Mouse (Mus musculus) limb, embryonic 14.5 days (tissue): ENCODE measurements at regions not wholly inside any gene's neighbourhood (a gene's known extent, or its start where the extent isn't known, plus 50 kb on each side); places are given as distances from the start of the nearest gene placed in this dataset.

ENCODE experiments used
- ATAC-seq: fragments of 200-750 bp; cut with Nextera tagmentation; 2 replicates; pipeline ENCODE4 v1.8.0; 2017; ENCODE audit warnings: low read depth, moderate number of reproducible peaks, moderate TSS enrichment; ENCODE audit not compliant: low FRiP score
- DNase-seq: peaks from one replicate; pipeline ENCODE4 v3.0.0-alpha.2; 2015; ENCODE audit warnings: low spot score
- H3K27ac ChIP-seq: fragments of 300-500 bp; sonication (generic); replicated peaks from 2 replicates; pipeline ENCODE4 v1.5.1; 2014; ENCODE audit warnings: low read depth, mild to moderate bottlenecking, low read length, moderate library complexity, mixed read lengths
- H3K27me3 ChIP-seq: fragments of 300-500 bp; sonication (generic); 2 replicates; pipeline ENCODE4 v1.6.1; 2014; ENCODE audit warnings: low read length, mixed read lengths; ENCODE audit not compliant: control insufficient read depth, insufficient read depth
- H3K36me3 ChIP-seq: fragments of 300-500 bp; sonication (generic); 2 replicates; pipeline ENCODE4 v1.6.1; 2014; ENCODE audit warnings: mild to moderate bottlenecking, low read length, moderate library complexity, mixed read lengths; ENCODE audit not compliant: control insufficient read depth, insufficient read depth
- H3K4me1 ChIP-seq: fragments of 300-500 bp; sonication (generic); 2 replicates; pipeline ENCODE4 v1.6.1; 2014; ENCODE audit warnings: antibody characterized with exemption, low read length, mixed read lengths; ENCODE audit not compliant: control insufficient read depth, insufficient read depth
- H3K4me2 ChIP-seq: fragments of 300-500 bp; sonication (generic); replicated peaks from 2 replicates; pipeline ENCODE4 v1.6.1; 2014; ENCODE audit warnings: low read depth, mild to moderate bottlenecking, low read length, moderate library complexity; ENCODE audit not compliant: severe bottlenecking
- H3K4me3 ChIP-seq: fragments of 300-500 bp; sonication (generic); replicated peaks from 2 replicates; pipeline ENCODE4 v1.5.1; 2014; ENCODE audit warnings: low read length
- H3K9ac ChIP-seq: fragments of 300-500 bp; sonication (generic); 2 replicates; pipeline ENCODE4 v1.6.1; 2014; ENCODE audit warnings: mild to moderate bottlenecking, low read depth, low read length, moderate library complexity; ENCODE audit not compliant: severe bottlenecking
- H3K9me3 ChIP-seq: fragments of 300-500 bp; sonication (generic); 2 replicates; pipeline ENCODE4 v1.6.1; 2016; ENCODE audit warnings: low read length; ENCODE audit not compliant: control insufficient read depth
- POLR2A ChIP-seq: fragments of 200-500 bp; IDR thresholded peaks from 2 replicates; pipeline ENCODE4 v1.8.0; 2012; ENCODE audit warnings: inconsistent platforms, mild to moderate bottlenecking, moderate library complexity, borderline replicate concordance; ENCODE audit not compliant: insufficient read depth, insufficient read length; ENCODE audit errors: extremely low read depth
- whole genome bisulfite sequencing: fragments of 180-500 bp; shearing (Covaris S2); extraction: QIAGEN DNeasy Blood & Tissue Kit; methylation state at CpG from one replicate; pipeline ENCODE4 v1.1.7; 2014; 5-methylcytosine and 5-hydroxymethylcytosine counted together

DNA sequence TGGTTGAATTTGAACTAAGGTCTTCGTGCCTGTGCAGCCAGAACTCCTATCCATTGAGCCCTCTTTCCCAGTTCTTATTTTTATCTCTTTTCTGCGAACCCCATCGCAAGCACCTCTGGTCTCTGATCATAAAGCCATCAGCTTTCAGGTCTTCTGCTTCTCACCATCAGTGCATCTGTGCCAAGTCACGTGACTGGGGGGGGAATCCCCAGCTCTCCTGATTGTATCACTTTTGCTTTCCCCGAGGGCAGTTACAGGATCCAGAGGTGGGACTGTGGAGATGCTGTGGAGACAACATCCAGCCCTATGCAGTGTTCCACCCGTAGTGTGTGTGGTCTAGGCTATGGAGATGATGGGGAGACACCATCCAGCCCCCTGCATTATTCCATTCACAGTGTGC is 272.6 kb upstream of the Tgfbr2 start:
- no peak for DNase-seq
- H3K27ac ChIP-seq: no peak overlapping the region
- no peak for TF ChIP-seq POLR2A
- no peaks in the 10 kb centered on the region for H3K36me3 ChIP-seq
- WGBS: 79% methylated on average over 6 of the region's 6 CpGs
- H3K9me3 ChIP-seq: no peaks in the 10 kb centered on the region
- H3K4me2 ChIP-seq: no peak overlapping the region
- H3K9ac ChIP-seq: no peak overlapping the region
- H3K4me1 ChIP-seq: no peaks in the 10 kb centered on the region
- no peak for ATAC-seq
- no peaks in the 10 kb centered on the region for H3K27me3 ChIP-seq
- H3K4me3 ChIP-seq: no peak overlapping the region

DNA sequence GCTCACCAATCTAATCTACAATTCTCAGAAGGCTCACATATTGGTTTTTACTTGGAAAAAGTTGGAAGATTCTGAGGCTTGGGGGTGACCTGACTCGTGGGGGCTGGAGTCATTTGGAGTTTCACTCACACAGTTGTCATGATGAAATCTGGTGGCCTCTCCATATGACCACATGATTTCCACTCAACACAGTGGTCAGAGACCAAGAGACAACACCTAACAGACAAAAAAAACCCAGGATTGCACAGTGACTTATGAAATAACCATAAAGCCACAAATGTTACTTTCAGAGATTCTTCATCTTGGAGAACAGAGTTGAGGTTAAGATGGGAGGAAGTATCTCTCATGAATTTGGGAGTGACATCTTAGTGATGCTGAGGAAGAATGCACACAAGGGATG is 263.4 kb upstream of the Tgfbr2 start:
- Histone ChIP-seq H3K27me3 (no peaks in the 10 kb centered on the region), H3K4me2 (no peak overlapping the region), H3K4me3 (no peak overlapping the region), H3K27ac (no peak overlapping the region), H3K9me3 (0 out of 2 replicates have a peak, but pooled peaks cover 4% of the 10 kb centered on the region), H3K9ac (no peak overlapping the region), H3K4me1 (no peaks in the 10 kb centered on the region), H3K36me3 (no peaks in the 10 kb centered on the region)
- WGBS: 83% methylated on average over 1 of the region's 1 CpGs
- no peak for TF ChIP-seq POLR2A
- ATAC-seq (no peak), DNase-seq (no peak)

DNA sequence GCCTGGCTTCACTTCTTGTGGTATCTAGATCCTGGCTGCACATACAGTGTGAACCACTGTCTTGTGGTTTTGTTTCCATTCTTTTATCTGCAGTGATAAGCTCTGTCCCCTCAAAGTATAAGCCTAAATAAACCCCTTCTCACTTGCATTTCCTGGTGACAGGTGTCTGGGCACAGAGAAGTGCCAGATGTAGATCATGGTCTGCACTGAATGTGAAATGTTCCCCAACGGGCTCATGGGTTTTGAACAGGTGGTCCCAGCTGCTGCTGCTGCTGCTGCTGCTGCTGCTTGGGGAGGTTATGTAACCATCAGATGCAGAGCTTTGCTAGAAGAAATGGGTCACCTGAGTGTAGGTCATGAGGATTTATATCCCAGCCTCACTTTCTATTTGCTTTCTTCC is 259.3 kb upstream of the Tgfbr2 start:
- Histone ChIP-seq H3K27ac (no peak overlapping the region), H3K4me2 (no peak overlapping the region), H3K4me3 (no peak overlapping the region), H3K4me1 (no peaks in the 10 kb centered on the region), H3K27me3 (no peaks in the 10 kb centered on the region), H3K9me3 (0 out of 2 replicates have a peak, but pooled peaks cover 4% of the 10 kb centered on the region), H3K9ac (no peak overlapping the region), H3K36me3 (no peaks in the 10 kb centered on the region)
- DNase-seq (no peak), ATAC-seq (no peak)
- 50% methylated on average over 1 of the region's 1 CpGs for WGBS
- TF ChIP-seq POLR2A: no peak

DNA sequence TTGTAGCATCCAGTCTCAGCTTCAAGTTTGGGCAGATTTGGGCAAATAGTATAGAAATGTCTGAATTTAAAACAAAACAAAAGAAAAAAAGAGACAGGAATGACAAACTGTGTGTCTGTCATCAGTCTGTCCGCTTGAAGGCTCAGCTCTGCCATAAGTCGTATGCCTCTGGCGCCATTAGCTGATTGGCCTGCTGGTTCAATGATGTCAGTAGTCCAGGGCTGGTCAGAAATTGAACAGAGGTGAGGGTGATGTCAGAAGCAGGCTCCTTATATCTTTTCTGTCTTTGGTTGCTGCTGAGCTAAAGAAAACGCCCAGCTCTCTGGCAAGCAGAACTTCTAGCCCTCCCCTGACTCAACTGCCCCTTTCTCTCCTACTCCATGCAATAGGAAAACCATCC is 253.9 kb upstream of the Tgfbr2 start:
- H3K36me3 ChIP-seq: no peaks in the 10 kb centered on the region
- WGBS: 88% methylated on average over 4 of the region's 4 CpGs
- H3K4me3 ChIP-seq: no peak overlapping the region
- no peak overlapping the region for H3K4me2 ChIP-seq
- H3K27me3 ChIP-seq: no peaks in the 10 kb centered on the region
- DNase-seq (no peak), ATAC-seq (no peak)
- no peak overlapping the region for H3K9ac ChIP-seq
- H3K27ac ChIP-seq: no peak overlapping the region
- TF ChIP-seq POLR2A: no peak
- H3K4me1 ChIP-seq: peaks cover 10% of the 10 kb centered on the region; the same call in 1 of the 2 replicates
- H3K9me3 ChIP-seq: no peaks in the 10 kb centered on the region

DNA sequence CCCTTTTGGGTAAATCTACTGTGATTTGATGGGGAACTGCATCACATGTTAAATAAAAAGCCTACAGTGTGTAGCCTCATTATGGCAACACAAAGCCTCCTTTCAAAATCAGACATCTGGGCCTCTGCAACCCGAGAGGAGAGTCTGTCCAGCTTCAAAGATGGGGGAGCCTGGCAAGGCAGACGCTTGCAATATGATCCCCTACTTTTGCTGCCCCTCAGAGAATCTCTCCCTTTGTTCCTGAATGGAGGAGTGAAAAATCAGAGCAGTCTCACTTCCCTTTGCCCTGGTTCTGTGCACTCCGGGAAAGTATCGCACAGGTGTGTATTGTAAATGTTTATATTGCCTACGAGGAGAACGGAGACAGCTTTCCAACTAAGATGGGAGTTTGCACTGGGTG is 253.3 kb upstream of the Tgfbr2 start:
- Histone ChIP-seq H3K9ac (no peak overlapping the region), H3K27me3 (no peaks in the 10 kb centered on the region), H3K27ac (no peak overlapping the region), H3K4me2 (no peak overlapping the region), H3K36me3 (no peaks in the 10 kb centered on the region), H3K4me3 (no peak overlapping the region), H3K4me1 (peaks cover 10% of the 10 kb centered on the region; the same call in 1 of the 2 replicates), H3K9me3 (no peaks in the 10 kb centered on the region)
- 17% methylated on average over 6 of the region's 6 CpGs for WGBS
- DNase-seq (peak; percentile 40), ATAC-seq (peak; percentile 66)
- no peak for TF ChIP-seq POLR2A

DNA sequence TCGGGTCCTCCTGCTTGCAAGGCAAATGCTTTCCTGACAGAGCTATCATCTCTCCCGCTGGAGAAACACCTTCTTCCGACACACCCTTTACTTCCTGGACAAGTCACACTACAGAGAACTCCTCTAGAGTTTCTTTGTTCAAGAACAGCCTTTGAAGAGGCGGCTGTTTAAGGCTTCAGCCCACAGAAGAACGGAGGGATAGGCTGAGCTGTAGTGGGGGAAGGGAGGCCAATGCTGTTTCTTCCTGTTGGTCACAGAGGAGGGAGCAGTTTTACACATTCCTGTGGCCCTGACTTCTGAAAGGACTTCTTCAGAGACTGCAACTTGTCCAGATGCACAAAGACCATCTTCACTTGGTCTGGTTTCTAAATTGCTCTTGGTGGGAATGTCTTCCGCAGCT is 252.1 kb upstream of the Tgfbr2 start:
- ATAC-seq (no peak), DNase-seq (peak; percentile 53)
- Histone ChIP-seq H3K27ac (no peak overlapping the region), H3K9me3 (no peaks in the 10 kb centered on the region), H3K9ac (no peak overlapping the region), H3K4me3 (no peak overlapping the region), H3K4me2 (no peak overlapping the region), H3K4me1 (peaks cover 10% of the 10 kb centered on the region; the same call in 1 of the 2 replicates), H3K36me3 (no peaks in the 10 kb centered on the region), H3K27me3 (no peaks in the 10 kb centered on the region)
- 39% methylated on average over 6 of the region's 6 CpGs for WGBS
- TF ChIP-seq POLR2A: no peak
